Mouse (Mus musculus): ENCODE results near the gene Fndc1.

Fndc1 gene

DNA sequence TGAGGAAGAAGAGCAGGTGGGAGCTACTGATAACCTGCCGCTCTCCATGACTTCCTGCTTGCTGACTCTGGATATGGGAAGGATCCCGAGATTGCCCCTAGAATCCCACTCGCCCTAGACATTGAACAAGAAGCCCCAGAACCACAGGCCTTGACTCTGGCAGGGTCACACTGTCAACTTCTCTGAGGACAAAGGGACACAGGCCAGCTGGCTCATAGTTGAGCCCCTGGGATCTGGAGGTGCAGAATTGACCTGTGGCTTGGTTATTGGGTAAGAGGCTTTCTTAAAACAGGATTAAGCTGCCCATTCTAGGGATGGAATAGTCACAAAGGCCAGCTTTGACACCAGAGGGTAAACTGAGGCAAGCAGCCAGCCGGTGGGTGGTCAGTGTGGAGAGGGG is 136.8 kb downstream of the Fndc1 start:
- no peak for DNase-seq (ENCODE audit: low spot score)

Data from lung, postnatal 25 days (tissue).